Mouse (Mus musculus) E14TG2a.4 (cell line): Measurements from ENCODE around the gene Hist2h3c2.

ENCODE experiments used
- CTCF ChIP-seq: conservative IDR thresholded peaks from 2 replicates; pipeline ENCODE4 v1.5.1; 2014; ENCODE audit warnings: low read length
- POU5F1 ChIP-seq: IDR thresholded peaks from 2 replicates; pipeline ENCODE4 v1.6.1; 2014; ENCODE audit warnings: low read length, borderline replicate concordance

GRCm38 (mm10) chr3:96267541-96267940 lies 28.6 kb upstream of the Hist2h3c2 start:
- TF ChIP-seq CTCF (no peak), POU5F1 (no peak)
